Mouse (Mus musculus): Measurements from ENCODE around the gene Gm340. TPM values are rescaled to one million over a fixed set of nuclear protein-coding genes. Genes with fewer than 3 reads are reported as not detected.

Gm340 gene
- polyA plus RNA-seq, 1 experiment from 2014 or later, result 1.2 TPM

DNA sequence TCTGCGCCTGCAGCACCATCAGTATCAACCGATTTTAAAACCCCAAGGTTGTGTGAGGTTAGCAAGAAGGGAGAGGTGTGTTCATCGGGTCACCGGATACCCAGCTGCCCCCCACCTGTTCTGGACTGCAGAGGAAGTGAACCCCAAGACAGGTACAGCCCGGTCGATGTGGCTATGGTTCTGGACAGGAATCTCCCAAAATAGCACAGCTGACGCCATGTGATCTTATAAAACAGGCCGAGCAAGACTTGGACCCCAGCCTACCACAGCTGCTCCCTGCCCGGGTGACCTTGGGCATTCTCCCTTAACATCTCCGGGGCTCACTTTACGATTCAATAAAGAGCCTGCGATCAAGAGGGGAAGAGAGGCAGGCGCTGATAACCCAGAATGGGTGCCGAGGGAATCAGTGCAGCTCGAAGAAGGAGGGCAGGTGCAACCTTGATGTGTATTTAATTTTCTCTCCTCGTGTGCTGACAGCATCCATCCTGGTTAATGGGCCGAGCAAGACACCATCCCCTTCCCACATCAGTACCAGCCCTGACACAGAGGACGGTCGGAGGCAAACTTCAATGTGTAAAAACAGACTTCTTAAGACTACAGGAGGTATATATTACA is 36.7 kb downstream of the Gm340 start:
- Histone ChIP-seq H3K4me1 (ENCODE audit: control insufficient read depth, low read depth, low read length) (no peaks in the 10 kb centered on the region), H3K4me2 (ENCODE audit: low read depth, low read length) (no peak overlapping the region), H3K4me3 (ENCODE audit: low read depth, low read length) (no peak overlapping the region)

GRCm38 (mm10) chr19:41620366-41621092 is 38.4 kb downstream of the Gm340 start:
- no peak overlapping the region for H3K9ac ChIP-seq (ENCODE audit: low read depth, low read length)
- no peaks in the 10 kb centered on the region for H3K4me1 ChIP-seq (ENCODE audit: control insufficient read depth, low read depth, low read length)
- no peak overlapping the region for H3K27ac ChIP-seq (ENCODE audit: low read length)
- no peaks in the 10 kb centered on the region for H3K9me3 ChIP-seq (replicated peaks; ENCODE audit: control insufficient read depth, low read length)
- WGBS (ENCODE audit: insufficient replicate concordance), result 65% methylated on average over 14 of the region's 14 CpGs
- no peaks in the 10 kb centered on the region for H3K36me3 ChIP-seq (ENCODE audit: control insufficient read depth, insufficient read depth)
- ATAC-seq (ENCODE audit: low read depth), result no peak
- H3K4me3 ChIP-seq (ENCODE audit: low read depth, low read length), result no peak overlapping the region
- no peak overlapping the region for H3K4me2 ChIP-seq (ENCODE audit: low read depth, low read length)
- no peaks in the 10 kb centered on the region for H3K27me3 ChIP-seq (ENCODE audit: control insufficient read depth, insufficient read depth, low read depth, low read length)

More for the DNA sequence above, 36.7 kb downstream of the Gm340 start:
- H3K27ac ChIP-seq (ENCODE audit: low read length), result no peak overlapping the region
- 63% methylated on average over 19 of the region's 19 CpGs for WGBS (ENCODE audit: insufficient replicate concordance)
- H3K36me3 ChIP-seq (ENCODE audit: control insufficient read depth, insufficient read depth), result no peaks in the 10 kb centered on the region
- H3K9me3 ChIP-seq (replicated peaks; ENCODE audit: control insufficient read depth, low read length), result no peaks in the 10 kb centered on the region
- no peak overlapping the region for H3K9ac ChIP-seq (ENCODE audit: low read depth, low read length)
- no peaks in the 10 kb centered on the region for H3K27me3 ChIP-seq (ENCODE audit: control insufficient read depth, insufficient read depth, low read depth, low read length)
- no peak for ATAC-seq (ENCODE audit: low read depth)

GRCm38 (mm10) chr19:41628970-41629369 is 46.8 kb downstream of the Gm340 start:
- Histone ChIP-seq H3K27ac (ENCODE audit: low read length) (no peak overlapping the region), H3K4me3 (ENCODE audit: low read depth, low read length) (no peak overlapping the region), H3K4me1 (ENCODE audit: control insufficient read depth, low read depth, low read length) (no peaks in the 10 kb centered on the region), H3K27me3 (ENCODE audit: control insufficient read depth, insufficient read depth, low read depth, low read length) (no peaks in the 10 kb centered on the region), H3K36me3 (ENCODE audit: control insufficient read depth, insufficient read depth) (no peaks in the 10 kb centered on the region), H3K9ac (ENCODE audit: low read depth, low read length) (no peak overlapping the region), H3K4me2 (ENCODE audit: low read depth, low read length) (no peak overlapping the region), H3K9me3 (replicated peaks; ENCODE audit: control insufficient read depth, low read length) (no peaks in the 10 kb centered on the region)
- no peak for ATAC-seq (ENCODE audit: low read depth)
- 75% methylated on average over 11 of the region's 11 CpGs for WGBS (ENCODE audit: insufficient replicate concordance)

DNA sequence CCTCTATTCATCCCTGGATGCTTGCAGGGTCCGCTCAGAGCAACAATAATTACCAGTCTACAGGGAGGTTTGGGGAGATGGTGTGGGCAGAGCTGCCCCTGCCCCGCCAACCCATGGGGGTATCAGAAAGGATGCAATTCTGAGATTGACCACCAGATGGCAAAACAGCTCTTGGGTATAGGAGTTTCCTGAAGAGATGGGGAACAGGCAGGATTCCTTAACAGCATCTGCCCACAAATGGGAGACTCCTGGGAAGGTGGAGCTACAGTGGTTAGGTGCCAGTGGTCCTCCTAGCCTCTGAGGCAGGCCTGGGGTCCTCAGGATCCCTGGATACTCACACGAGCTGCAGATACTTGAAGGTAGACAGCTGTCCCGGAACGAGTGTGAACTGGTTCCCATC is 47.4 kb downstream of the Gm340 start:
- ATAC-seq (ENCODE audit: low read depth), result no peak
- no peak overlapping the region for H3K27ac ChIP-seq (ENCODE audit: low read length)
- H3K9me3 ChIP-seq (replicated peaks; ENCODE audit: control insufficient read depth, low read length), result no peaks in the 10 kb centered on the region
- no peak overlapping the region for H3K4me2 ChIP-seq (ENCODE audit: low read depth, low read length)
- no peaks in the 10 kb centered on the region for H3K36me3 ChIP-seq (ENCODE audit: control insufficient read depth, insufficient read depth)
- H3K4me3 ChIP-seq (ENCODE audit: low read depth, low read length), result no peak overlapping the region
- H3K9ac ChIP-seq (ENCODE audit: low read depth, low read length), result no peak overlapping the region
- no peaks in the 10 kb centered on the region for H3K27me3 ChIP-seq (ENCODE audit: control insufficient read depth, insufficient read depth, low read depth, low read length)
- no peaks in the 10 kb centered on the region for H3K4me1 ChIP-seq (ENCODE audit: control insufficient read depth, low read depth, low read length)
- WGBS (ENCODE audit: insufficient replicate concordance), result 39% methylated on average over 5 of the region's 5 CpGs

DNA sequence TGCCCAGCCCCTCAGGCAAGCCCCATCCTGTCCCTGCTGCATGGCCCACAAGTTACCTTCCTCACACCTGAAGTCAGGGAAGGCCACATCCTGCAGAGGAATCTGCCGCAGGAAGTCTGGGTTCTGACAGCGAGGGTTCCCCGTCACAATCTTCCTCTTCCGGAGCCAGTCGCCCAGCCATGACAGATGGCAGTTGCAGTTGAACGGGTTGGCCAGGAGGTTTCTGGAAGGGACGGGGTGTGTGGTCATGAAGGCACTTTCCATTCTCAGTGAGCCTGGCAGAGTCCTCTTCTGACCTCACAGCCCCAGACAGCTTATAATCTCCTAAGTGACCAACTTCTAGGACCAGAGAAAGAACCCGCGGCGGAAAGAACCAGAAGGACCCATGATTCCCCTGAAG is 51.9 kb downstream of the Gm340 start:
- H3K36me3 ChIP-seq (ENCODE audit: control insufficient read depth, insufficient read depth), result no peaks in the 10 kb centered on the region
- no peak overlapping the region for H3K4me2 ChIP-seq (ENCODE audit: low read depth, low read length)
- H3K9ac ChIP-seq (ENCODE audit: low read depth, low read length), result no peak overlapping the region
- H3K4me1 ChIP-seq (ENCODE audit: control insufficient read depth, low read depth, low read length), result no peaks in the 10 kb centered on the region
- no peak for ATAC-seq (ENCODE audit: low read depth)
- H3K27me3 ChIP-seq (ENCODE audit: control insufficient read depth, insufficient read depth, low read depth, low read length), result no peaks in the 10 kb centered on the region
- 44% methylated on average over 10 of the region's 10 CpGs for WGBS (ENCODE audit: insufficient replicate concordance)
- no peak overlapping the region for H3K27ac ChIP-seq (ENCODE audit: low read length)
- no peaks in the 10 kb centered on the region for H3K9me3 ChIP-seq (replicated peaks; ENCODE audit: control insufficient read depth, low read length)
- no peak overlapping the region for H3K4me3 ChIP-seq (ENCODE audit: low read depth, low read length)

- Histone ChIP-seq H3K9me3 (replicated peaks; ENCODE audit: control insufficient read depth, low read length) (no peaks in the 10 kb centered on the region), H3K36me3 (ENCODE audit: control insufficient read depth, insufficient read depth) (no peaks in the 10 kb centered on the region), H3K4me2 (ENCODE audit: low read depth, low read length) (no peak overlapping the region), H3K27me3 (ENCODE audit: control insufficient read depth, insufficient read depth, low read depth, low read length) (no peaks in the 10 kb centered on the region), H3K9ac (ENCODE audit: low read depth, low read length) (no peak overlapping the region), H3K4me3 (ENCODE audit: low read depth, low read length) (no peak overlapping the region), H3K27ac (ENCODE audit: low read length) (no peak overlapping the region), H3K4me1 (ENCODE audit: control insufficient read depth, low read depth, low read length) (no peaks in the 10 kb centered on the region)
- no peak for ATAC-seq (ENCODE audit: low read depth)
- 58% methylated on average over 6 of the region's 6 CpGs for WGBS (ENCODE audit: insufficient replicate concordance)
Observed at GRCm38 (mm10) chr19:41634999-41635398, 52.8 kb downstream of the Gm340 start.

Small RNA genes within 50 kb of the gene (microRNA-seq; reads per million reads assigned to microRNA genes)
- gene Mir8091, result not detected

Other genes with a start within 250 kb of the Gm340 start
- 14.9 and 17.9 TPM in 2 replicates for gene Pik3ap1, start 197.3 kb upstream of the Gm340 start, polyA plus RNA-seq (2015; fragmentation: Nextera tagmentation; extraction: Ambion mirVana)
- gene Lcor, start 99.7 kb upstream of the Gm340 start, polyA plus RNA-seq (2015; fragmentation: Nextera tagmentation; extraction: Ambion mirVana), result 6.3 and 6.9 TPM in 2 replicates
- 0.13 and 0.26 TPM in 2 replicates for gene Slit1, start 161.3 kb downstream of the Gm340 start, polyA plus RNA-seq (2015; fragmentation: Nextera tagmentation; extraction: Ambion mirVana)
- 25.6 and 27.5 TPM in 2 replicates for gene Arhgap19, start 219.7 kb downstream of the Gm340 start, polyA plus RNA-seq (2015; fragmentation: Nextera tagmentation; extraction: Ambion mirVana)
- 8.3 and 8.5 TPM in 2 replicates for gene Frat1, start 247.6 kb downstream of the Gm340 start, polyA plus RNA-seq (2015; fragmentation: Nextera tagmentation; extraction: Ambion mirVana)